Mouse (Mus musculus) c-Kit-positive CD71-positive TER-119-negative erythroid progenitor cells, embryonic 14.5 days (primary cell): ENCODE results near the gene Sgip1.

Experiments used
- DNase-seq: peaks from one replicate; pipeline ENCODE4 v3.0.0-alpha.2; 2013; ENCODE audit warnings: low read depth

Sgip1 gene

DNA sequence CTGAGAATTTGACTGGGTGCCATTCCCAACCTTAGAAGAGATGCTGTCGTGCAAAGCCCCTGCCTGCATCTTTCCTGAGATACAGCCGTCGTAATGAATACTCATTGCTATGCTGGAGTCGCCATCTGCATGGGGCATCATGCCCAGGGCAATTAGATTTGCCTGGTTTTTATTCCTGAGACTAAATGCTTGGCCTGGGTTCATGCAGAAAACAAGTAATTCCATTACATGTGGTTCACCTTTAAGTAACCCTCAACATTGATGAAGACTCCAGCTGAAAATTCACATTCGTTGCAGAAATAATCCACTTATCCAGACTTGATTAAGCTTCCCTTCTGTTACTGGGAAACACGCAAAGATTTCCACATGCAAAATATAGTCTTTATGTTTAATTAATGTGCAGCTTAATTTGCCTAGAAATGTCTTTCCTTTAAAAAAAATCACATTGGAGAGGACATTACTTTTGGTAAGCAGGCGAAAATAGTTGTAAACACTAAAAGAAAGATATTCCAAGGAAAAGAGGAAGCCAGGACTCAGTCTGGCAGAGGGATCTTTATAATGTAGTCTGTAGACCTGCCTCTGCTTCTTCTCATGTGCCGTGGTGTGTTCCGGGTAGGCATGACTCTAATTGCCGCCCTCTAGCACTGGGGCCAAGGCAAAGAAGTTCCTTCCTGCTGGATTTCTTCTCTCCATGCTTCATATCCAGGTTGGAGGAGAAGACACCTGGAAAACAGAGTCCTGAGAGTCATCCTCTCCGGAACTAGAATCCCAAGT lies 100.0 kb downstream of the Sgip1 start:
- no peak for DNase-seq

DNA sequence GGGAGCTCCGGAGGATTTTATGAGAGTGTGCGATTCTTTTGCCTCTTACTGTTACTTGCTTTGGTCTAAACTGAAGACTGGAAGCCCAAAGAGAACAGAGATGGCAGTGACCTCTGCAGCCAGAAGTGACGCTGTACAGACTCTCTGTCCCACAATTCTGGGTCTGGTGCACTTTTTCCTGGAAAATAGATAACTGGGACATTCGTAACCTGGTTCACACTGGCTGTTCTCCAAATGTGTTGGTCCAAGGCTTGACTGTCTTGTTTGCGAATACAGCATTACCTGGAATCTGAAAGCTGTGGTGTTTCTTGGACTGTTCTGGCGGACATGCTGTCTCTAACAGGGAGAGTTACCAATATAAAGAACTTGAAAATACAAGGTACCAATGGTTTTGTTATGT lies 109.4 kb downstream of the Sgip1 start:
- DNase-seq, result no peak

DNA sequence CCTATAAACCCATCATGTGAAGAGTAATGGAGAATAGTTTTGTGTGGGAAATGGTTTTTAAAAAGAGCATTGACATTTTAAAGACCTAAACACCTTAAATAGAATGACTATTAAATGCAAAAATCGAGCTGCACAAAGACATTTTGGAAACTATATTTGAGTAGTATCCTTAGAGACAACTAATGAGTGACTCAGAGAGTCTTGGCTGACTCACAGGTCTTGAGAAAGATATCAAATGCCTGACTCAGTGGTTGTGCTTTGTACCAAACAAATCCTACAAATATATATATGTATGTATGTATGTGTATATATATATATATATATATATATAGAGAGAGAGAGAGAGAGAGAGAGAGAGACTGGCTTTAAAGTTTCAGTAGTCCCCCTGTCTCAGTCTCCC lies 110.1 kb downstream of the Sgip1 start:
- no peak for DNase-seq

DNA sequence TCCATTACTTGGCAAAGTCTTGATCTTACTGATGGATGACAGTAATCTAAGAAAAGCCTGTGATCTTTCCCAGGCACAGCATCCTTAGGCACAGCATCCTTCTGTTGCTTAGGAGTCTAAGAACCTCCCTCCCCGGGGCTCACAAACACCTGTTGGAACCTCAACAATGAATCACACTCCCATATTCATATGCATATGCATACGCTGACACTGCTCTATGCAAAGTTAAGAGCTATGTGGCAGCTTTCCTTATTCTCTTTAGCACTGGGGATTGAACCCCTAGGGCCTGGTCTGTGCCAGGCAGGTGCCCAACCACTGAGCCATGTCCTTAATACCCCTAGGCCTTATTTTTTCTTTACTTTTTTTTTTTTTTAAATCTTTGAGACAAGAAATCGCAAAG lies 111.2 kb downstream of the Sgip1 start:
- DNase-seq, result no peak

DNA sequence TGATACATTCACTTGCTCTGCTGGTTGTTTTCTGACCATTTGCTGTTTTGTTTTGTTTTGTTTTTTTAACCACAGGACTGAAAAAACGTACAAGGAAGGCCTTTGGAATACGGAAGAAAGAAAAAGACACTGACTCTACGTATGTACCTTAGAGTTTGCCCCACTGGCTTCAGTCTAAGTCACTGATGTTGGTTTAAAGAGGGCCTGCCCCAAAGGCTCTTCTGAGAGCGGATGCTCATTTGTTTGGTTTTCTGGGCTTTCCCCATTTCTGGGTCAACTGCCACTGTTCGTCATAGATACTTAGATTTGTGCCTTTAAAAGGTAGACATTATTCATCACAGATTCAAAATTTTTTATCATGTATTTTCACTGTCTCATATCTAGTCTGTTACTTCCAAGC lies 111.7 kb downstream of the Sgip1 start:
- no peak for DNase-seq

DNA sequence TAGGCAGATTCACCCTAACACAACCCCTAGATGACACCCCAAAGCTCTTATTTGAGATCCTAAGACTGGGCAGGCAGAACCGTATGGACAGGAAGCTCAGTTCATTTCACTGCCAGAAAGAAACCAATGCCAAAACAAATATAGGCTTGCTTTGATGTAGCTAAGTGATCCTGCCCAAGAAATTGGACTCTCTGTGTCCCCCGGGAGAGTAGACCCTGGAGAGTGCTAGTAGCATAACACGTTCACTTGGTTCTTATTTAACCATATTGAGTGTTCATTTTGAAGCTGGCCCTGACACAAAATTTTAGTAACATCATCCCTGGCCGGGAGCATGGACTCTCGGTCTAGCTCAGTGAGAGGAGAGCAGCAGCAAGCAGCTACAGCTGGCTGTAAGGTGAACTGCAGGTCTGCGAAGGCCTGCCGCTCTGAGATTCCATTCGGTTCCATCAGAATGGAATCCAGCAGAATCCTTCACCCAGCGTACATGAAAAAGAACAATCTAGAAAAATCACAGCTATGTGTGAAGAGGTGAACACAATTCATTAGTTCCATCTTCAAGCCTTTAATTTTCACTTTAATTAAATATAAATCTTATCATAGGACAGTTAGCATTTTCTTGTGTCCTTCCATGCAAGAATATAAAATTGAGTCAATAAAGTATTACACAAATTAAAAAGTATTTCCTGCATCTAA lies 112.4 kb downstream of the Sgip1 start:
- DNase-seq, result no peak

DNA sequence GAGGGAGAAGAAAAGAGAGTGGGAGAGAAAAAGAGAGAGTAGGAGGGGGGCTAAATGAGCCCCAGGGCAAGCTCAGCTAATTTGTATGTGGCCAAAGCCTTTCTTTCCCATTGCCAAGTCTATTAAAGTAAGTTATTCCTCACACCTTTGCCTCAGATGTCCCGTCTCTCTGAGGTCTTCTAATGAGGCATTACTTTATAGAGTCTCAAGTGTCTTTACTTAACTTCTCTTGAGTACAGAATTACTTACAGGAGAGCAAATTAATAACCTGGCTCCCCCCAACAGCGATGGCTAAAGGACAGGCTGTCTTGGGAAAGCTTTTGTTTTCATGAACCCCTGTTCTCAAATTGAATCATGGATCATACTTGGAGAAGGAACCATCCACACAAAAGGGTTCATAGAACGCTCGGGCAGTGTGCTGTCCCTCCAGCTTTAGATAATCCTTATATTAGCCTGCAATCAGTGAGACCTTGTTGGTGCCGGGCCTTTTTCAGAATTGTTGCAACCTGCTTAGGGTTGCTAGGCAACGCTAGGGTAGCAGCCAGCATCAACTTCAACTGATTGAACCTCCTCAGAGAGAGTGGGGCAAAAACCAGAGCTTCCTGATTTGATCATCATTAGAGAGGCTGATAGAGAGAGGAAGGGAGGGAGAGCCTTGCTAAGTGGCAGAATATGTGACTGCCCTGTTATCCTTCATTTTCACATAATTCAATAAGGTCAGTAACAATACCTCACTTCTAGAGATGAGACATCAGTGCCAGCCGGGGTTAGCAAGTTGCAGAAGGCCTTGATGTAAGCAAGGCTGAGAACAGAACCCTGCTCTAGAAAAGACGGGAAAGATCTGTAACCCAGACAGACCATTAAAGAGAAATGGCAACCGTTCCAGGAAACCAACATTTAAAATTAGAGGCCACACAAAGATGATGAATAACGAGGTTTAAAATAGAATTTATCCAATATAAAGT lies 114.1 kb downstream of the Sgip1 start:
- DNase-seq, result no peak

DNA sequence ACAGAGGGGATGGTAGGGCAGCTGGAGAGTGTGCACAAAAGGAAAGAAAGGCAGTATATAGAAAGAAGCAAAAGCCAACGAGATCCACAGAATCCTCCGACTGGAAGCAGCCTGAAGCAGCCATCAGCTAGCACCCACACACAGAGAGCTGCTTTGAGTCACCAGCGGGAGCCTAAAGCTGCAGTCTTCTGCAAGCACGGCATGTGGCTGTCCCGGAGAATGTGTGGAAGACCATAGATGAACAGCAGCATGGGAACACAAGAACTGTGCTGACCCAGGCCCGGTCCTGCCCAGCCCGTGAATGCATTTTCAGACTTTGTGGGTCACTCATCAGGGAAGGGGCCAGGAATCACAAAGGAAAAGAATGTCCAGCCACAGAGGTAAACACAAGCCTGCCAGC lies 115.0 kb downstream of the Sgip1 start:
- no peak for DNase-seq

DNA sequence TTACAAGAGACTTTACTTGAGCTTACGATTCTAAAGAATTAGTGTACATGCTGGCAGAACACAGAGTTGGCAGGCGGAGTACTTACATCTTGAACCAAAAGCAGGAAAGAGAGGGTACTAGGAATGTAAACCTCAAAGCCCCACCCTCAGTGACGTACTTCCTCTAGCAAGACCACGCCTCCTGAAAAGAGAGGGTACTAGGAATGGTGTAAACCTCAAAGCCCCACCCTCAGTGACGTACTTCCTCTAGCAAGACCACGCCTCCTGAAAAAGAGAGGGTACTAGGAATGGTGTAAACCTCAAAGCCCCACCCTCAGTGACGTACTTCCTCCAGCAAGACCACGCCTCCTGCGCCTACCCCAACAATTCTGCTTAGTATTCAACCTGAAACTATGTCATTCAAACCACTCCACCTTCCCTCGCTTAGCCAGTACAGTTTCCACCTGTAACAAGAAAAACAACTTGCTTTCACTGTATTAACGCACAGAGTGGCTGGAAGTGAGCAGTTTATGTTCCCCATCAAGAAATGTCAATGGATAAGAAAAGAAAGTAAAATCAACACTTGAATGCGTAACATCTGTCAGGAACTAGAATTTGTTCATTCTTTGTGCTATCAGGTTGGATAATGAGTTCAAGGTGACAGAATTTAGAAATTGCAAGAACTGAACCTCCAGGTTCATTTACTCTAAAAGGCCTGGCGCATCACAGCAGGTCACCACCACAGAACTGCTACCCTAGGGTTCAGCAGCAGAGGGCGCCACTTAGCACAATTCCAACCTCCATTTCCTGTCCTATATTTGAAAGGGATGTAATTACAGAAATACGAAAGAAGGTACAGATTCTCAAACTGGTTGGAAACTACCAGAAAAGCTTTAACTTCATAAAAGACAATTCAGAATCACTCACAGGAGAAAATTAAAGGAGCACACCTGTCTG lies 118.4 kb downstream of the Sgip1 start:
- no peak for DNase-seq

DNA sequence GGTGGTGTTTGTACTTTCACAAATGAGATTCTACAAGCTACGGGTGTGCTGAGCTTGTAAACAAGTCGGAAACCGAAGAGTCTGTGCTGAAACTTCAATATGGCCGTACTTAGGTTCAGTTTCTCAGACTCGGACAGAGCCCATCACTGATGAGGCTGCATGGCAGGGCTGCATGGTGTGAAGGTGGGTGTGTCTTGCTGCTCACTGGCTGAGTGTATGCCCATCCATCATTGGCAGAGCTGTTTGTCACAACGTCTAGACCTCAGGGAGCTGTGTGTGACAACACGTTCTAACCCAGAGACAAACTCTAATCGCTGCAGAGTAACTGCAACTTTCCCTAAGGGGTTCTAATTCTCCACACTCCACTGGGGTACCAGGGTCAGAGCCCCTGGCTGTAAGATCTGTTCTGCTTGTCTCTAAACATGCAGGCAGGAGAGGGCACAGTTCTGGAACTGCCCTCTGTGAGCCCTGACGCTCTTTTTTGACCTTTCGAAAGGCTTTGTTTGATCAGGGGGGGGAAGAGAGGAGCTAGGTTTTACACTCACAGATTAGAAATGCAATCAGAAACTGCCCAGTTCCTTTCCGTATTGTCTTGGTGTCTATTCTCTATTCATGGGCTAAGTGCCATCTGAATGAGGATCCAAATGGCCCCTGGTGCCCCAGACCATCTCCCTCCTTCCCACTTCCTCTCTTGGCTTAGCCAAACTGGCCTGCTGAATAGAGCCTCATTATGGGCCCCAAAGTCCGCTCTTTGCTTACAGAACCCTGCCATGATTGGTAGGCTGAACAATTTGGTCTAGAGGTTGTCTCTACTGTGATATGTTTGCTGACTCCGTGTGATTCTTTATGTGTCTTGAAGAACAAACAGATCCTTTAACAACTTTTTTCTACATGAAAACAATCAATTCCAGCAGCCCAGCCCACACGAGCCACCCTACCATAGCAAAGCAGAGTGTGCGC lies 121.9 kb downstream of the Sgip1 start:
- DNase-seq, result no peak

DNA sequence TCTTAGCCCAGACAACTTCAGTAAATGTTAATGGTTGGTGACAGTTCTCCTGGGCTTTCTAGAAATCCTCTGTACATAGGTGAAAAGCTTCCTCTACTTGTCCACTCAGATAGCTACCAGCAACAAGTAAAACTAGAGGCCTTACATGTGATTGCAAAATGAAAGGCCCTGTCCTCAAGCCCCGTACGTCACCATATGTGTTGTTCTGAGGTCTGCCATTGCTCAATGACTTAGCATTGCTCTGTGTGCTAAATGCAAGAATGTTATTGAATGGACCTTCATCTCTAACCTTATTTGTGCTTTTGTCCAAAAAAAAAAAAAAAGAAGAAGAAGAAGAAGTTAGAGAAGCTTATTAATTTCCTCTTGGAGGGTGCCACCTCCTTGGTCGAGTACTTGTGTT lies 125.4 kb downstream of the Sgip1 start:
- no peak for DNase-seq

DNA sequence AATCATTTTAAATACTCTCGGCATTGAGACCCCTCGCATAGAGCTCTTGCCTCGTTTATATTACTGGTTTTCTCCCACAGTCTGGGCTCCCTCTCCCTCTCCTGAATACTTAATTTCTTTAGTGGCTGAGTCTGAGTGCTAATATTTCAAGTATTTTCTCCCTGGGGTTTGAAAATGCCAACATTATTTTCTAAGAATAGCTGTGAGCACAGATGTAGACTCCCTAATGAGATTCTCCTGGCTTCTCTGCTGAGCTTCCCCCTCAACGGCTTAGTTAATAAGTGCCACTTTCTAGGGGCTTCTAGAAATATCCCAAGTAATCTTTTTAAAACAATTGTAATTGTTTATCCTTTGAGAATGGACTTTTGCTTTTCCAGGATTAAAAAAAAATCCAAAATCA lies 130.2 kb downstream of the Sgip1 start:
- DNase-seq, result no peak

DNA sequence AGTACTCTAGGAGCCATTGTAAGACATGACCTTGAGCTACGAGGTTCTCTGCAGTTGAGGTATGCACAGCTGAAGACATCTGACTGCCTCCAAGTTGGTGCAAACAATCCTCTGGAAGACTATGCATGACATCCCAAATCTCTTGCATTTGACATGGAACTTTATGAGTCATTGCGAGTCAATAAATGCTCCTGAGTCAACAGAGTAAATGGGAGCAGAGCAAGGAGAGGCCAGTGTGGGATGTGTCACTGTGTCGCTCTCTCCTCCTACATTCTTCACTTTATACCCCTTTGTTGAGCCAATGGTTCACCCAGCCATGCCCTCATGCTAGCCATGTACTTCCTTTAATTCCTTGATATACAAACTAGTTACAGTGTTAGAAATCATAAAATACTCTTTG lies 142.0 kb downstream of the Sgip1 start:
- no peak for DNase-seq

DNA sequence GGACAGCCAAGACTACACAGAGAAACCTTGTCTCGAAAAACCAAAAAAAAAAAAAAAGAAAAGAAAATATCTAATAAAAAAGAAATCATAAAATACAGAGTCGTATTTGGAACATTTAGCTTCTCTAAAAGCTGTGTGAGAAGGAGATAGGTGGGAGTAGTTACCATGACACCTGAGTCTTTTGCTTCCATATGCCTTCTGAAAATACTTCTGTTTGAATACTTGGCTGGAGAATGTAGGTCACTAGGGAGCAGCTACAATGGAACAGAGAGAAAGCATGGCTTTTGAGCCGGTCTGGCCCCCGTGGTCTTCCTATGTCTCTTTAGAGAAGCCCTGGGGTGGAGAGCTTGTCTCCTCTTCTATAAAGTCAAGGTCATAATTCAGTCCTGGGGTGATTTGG lies 143.1 kb downstream of the Sgip1 start:
- no peak for DNase-seq

DNA sequence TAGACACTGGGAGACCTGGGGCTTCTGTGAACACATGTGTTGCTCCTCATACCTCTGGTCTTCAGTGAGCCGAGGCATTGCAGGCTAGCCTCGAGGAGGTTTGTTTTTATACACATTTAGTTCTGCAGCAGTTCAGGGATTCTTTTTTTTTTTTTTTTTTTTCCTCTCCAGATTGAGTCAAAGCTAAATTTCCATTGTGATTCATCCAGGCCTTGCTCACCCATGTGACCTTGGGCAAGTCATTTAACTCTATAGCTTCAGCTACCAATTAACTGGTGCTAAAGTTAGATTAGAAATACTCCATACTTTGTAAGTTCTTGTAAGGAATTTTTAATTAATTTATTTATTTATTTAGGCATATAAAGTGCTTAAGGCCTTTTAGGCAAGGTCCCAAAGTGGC lies 145.4 kb downstream of the Sgip1 start:
- DNase-seq, result no peak

DNA sequence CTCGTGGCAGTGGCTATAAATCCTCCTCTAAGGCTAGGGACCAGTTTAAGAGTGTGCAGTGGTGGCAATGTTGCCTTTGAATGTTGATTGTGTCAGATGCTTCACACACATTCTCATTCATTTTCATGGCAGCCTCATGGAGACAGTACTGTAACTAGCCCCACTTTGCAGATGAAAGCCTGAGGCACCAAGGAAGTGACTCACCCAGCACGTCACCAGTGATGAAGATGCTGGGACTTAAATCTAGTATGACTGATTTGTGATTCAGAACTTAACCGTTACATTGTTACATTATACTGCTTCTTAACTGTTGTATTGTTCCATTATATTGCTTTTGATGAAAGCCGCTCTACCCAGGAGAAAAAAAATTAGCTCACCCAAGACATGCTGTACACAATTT lies 145.8 kb downstream of the Sgip1 start:
- no peak for DNase-seq

DNA sequence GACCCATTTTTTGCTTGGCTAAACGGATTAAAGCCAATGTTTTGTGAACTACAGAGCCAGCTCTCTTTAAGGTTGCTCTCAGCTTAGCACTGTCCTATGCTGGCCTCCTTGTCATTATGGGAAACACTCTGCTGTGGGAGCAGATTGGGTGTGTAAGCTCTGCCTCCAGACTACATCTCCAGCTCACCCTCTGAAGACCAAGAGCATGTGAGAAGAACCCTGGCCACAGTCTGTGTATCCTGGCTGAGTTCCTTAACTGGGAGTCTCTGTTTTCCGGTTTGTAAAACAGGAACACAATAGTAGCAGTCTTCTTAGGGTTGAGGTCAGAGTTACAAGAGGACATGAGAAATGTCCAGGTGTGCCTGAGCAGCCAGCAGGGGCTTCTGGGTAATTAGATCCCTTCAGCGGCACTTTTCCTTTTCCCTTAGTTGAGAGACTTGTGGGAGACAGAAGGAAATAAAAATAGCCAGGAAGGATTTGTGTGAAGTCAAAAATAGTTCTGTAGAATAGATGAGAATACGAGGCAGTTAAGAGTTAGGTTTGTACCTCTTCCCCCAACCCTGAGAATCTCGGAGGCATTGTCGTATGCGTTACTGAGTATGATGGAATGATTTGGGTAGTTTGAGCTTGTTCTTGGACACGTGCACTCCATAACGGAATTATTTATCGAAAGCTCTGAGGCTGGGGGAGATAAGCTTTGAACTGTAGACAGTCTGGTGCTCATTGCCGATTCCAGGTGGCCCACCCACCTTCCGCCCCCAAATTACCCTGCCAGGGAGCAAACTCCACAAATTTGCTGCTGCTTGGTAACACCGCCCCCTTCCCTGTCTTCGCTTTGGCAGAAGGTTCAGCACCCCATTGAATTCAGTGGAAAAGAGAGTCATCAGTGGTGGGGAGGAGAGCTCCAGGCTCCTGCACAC lies 146.9 kb downstream of the Sgip1 start:
- DNase-seq, result no peak

DNA sequence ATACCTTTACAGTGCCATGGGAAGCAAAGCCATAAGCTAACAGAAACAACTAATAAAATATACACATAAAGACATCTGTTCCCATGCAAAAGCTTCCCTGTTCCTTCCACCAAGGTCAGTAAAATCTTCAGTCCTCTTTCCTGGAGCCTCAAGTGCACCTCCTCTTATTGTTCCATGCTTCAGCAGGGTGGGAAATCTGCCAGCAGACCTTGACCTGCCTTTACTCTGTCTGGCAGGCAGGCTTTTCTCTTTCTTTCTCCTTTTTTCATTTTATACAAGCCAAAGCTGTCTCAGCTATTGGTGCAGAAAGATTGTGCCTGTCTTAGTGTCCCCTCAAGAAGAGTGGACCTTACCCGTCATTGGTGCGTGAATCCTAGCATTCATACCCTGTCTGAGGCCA lies 154.8 kb downstream of the Sgip1 start:
- DNase-seq, result no peak

DNA sequence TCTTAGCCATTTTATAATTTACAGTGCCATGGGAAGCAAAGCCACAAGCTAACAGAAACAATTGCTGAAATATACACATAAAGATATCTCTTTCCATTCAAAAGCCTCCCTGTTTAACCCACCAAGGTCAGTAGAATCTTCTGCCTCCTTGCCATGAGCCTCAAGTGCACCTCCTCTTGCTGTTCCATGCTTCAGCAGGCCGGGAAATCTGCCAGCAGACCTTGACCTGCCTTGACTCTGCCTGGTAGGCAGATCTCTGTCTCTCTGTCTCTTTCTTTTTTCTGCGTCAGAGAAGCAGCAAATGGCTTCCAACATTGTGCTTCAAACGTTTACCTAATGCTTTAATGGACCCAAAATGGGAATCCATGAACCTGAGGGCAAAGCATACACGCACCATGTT lies 157.9 kb downstream of the Sgip1 start:
- no peak for DNase-seq
